Mouse (Mus musculus) lung, embryonic 14.5 days (tissue): ENCODE results near the gene Fam178b. TPM values are rescaled to one million over a fixed set of nuclear protein-coding genes. Genes with fewer than 3 reads are reported as not detected.
A peak's percentile ranks its signal among the peaks of the same experiment; 100 is the strongest.

ENCODE experiments used
- ATAC-seq: fragments of 200-750 bp; cut with Nextera tagmentation; 2 replicates; pipeline ENCODE4 v1.8.0; 2017; ENCODE audit warnings: mild to moderate bottlenecking, moderate TSS enrichment, moderate library complexity; ENCODE audit not compliant: insufficient read depth
- DNase-seq: peaks from one replicate; pipeline ENCODE4 v3.0.0-alpha.2; 2015
- H3K27ac ChIP-seq: fragments of 300-500 bp; sonication (generic); 2 replicates; pipeline ENCODE4 v1.5.1; 2014; ENCODE audit warnings: low read depth, mild to moderate bottlenecking, moderate library complexity
- H3K27me3 ChIP-seq: fragments of 300-500 bp; sonication (generic); 2 replicates; pipeline ENCODE4 v1.6.1; 2014; ENCODE audit warnings: low read length, control low read depth; ENCODE audit not compliant: insufficient read depth
- H3K36me3 ChIP-seq: fragments of 300-500 bp; sonication (generic); 2 replicates; pipeline ENCODE4 v1.6.1; 2014; ENCODE audit warnings: control low read depth; ENCODE audit not compliant: insufficient read depth
- H3K4me1 ChIP-seq: fragments of 300-500 bp; sonication (generic); 2 replicates; pipeline ENCODE4 v1.6.1; 2014; ENCODE audit warnings: antibody characterized with exemption, control low read depth; ENCODE audit not compliant: insufficient read depth
- H3K4me2 ChIP-seq: fragments of 300-500 bp; sonication (generic); 2 replicates; pipeline ENCODE4 v1.6.1; 2014; ENCODE audit warnings: mild to moderate bottlenecking
- H3K4me3 ChIP-seq: fragments of 300-500 bp; sonication (generic); 2 replicates; pipeline ENCODE4 v1.5.1; 2014; ENCODE audit warnings: low read depth, low read length
- H3K9ac ChIP-seq: fragments of 300-500 bp; sonication (generic); 2 replicates; pipeline ENCODE4 v1.6.1; 2014
- H3K9me3 ChIP-seq: fragments of 300-500 bp; sonication (generic); 2 replicates; pipeline ENCODE4 v1.6.1; 2016; ENCODE audit warnings: low read depth, low read length, control low read depth
- CTCF ChIP-seq: IDR thresholded peaks from 2 replicates; pipeline ENCODE4 v1.5.1; 2016; ENCODE audit warnings: antibody characterized with exemption, low read depth
- WGBS: fragments of 180-500 bp; shearing (Covaris S2); extraction: QIAGEN DNeasy Blood & Tissue Kit; methylation state at CpG from one replicate; pipeline ENCODE4 v1.1.7; 2014; 5-methylcytosine and 5-hydroxymethylcytosine counted together
- polyA plus RNA-seq: library from polyadenylated mRNA; unstranded; fragments of >200 nt; fragmentation: Nextera tagmentation; extraction: Ambion mirVana; gene quantifications from 2 replicates; pipeline ENCODE4 v1.2.1, GENCODE M21; 2014

The Fam178b gene
- polyA plus RNA-seq, 1 experiment from 2014 or later = 1.9 TPM

DNA sequence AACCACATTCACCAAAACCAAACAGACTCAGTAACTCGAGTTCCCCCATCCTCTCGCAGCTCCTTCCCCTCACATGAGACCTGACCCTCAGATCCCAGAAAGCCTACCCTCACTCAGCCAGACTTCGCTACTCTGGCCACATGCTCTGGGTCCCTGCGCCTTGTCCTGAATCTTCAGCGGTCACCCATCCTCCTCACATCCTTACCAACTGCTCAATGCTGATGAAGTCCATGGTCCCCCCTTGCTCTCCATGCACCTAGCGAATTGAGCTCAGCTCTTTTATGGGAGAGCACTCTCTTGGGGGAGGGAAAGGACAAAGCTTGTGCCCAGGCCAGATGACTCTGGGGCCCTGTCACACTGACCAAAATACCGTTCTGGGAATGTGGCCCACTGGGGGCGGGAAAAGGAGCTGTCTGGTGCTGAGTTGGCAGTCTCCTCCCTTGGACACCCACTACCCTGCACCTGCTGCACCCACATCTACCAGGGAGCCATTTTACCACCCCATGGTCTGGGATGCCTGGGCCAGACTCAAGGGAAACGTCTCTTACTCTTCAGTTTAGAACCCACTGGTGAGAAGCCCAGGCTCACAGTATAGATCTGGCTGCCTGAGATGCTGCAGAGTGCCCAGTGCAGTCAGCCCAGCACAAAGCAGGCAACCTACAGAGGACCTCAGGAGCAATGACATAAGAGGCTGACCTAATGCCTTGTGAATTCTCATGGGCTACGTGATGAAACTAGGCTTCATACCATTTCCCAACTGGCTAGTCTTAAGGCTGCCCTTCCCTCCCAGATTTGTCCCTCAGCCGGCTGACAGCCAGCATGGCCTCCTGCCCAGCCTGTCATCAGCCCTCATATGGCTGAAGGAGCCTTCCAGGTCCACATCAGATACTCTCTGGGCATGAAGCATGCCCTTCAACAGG lies 147.2 kb downstream of the Fam178b start:
- H3K4me3 ChIP-seq = no peak overlapping the region
- H3K27me3 ChIP-seq = no peaks in the 10 kb centered on the region
- TF ChIP-seq CTCF = no peak
- H3K36me3 ChIP-seq = peaks cover 42% of the 10 kb centered on the region; the same call in 1 of the 2 replicates
- no peaks in the 10 kb centered on the region for H3K4me1 ChIP-seq
- no peak overlapping the region for H3K27ac ChIP-seq
- DNase-seq = no peak
- no peak for ATAC-seq
- H3K9me3 ChIP-seq = no peaks in the 10 kb centered on the region
- WGBS = 77% methylated on average over 11 of the region's 11 CpGs
- H3K4me2 ChIP-seq = no peak overlapping the region
- no peak overlapping the region for H3K9ac ChIP-seq

DNA sequence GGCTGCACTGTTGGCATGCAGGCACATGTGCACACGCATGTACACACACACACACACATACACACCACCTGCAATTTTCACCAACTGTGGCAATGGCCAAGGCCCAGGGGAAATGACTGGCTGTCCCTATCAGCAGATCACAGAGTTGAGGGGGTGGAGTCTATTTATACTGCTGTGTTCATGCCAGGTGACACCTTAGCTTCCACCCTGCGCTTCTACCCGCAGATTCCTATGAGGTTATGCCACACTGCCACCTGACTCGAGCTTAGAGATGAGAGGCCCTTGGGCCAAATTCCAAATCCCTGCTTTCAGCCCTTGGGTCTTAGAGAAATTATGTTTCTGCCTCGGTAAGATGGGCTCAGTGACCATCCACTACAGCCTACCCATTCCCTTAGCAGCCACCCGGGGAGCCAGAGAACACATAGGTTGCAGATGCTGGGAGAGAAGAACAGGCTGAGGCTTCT lies 148.4 kb downstream of the Fam178b start:
- no peak for DNase-seq

DNA sequence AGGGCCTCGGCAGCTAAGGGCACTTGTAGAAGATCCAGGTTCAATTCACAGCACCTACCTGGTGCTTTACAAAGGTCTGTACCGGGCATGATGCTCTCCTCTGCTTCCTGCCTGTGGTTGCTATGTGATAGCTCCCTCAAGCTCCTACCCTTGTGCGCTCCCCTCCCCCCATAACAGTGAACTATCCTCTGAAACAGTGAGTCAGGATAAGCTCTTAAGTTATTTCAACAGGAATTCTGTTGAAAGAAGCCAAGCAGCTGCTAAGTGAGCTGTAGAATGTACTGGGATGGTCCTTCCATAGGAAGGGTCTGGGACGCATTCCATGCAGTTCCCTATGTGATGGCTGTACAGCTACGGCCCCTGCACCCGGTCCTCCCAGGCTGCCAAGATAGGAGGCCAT lies 149.4 kb downstream of the Fam178b start:
- 63% methylated on average over 6 of the region's 6 CpGs for WGBS
- no peak for ATAC-seq
- no peak for TF ChIP-seq CTCF

More for the DNA sequence above, 148.4 kb downstream of the Fam178b start:
- Histone ChIP-seq H3K27me3 (no peaks in the 10 kb centered on the region), H3K9me3 (no peaks in the 10 kb centered on the region), H3K27ac (no peak overlapping the region), H3K9ac (no peak overlapping the region), H3K36me3 (peaks cover 32% of the 10 kb centered on the region; the same call in 1 of the 2 replicates), H3K4me3 (no peak overlapping the region), H3K4me1 (no peaks in the 10 kb centered on the region), H3K4me2 (no peak overlapping the region)
- 63% methylated on average over 6 of the region's 6 CpGs for WGBS
- 0 out of 2 replicates have a peak, but pooled peaks have one; percentile 17 for TF ChIP-seq CTCF
- no peak for ATAC-seq

DNA sequence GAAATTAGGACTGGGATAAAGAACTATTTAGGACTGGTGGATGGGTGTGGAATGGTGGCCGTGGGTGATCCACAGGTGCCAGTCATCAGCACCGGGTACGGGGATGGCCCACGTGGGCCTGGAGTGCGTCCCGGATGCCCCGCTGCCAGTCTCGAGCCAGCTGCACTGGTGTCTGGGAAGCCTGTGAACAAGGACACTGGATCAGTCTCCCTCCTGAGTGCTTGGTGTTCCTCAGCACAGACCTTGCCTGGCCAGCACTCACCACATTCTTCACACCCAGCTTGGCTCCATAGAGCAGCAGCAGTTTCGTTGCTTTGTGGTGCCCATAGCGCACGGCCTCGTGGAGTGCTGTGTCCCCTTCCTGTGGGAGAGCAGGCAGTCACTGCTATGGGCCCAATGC lies 151.5 kb downstream of the Fam178b start:
- Histone ChIP-seq H3K9ac (no peak overlapping the region), H3K9me3 (no peaks in the 10 kb centered on the region), H3K4me2 (no peak overlapping the region), H3K4me1 (no peaks in the 10 kb centered on the region), H3K4me3 (no peak overlapping the region), H3K36me3 (peaks cover 19% of the 10 kb centered on the region; the same call in 1 of the 2 replicates), H3K27me3 (no peaks in the 10 kb centered on the region), H3K27ac (no peak overlapping the region)
- DNase-seq = no peak
- TF ChIP-seq CTCF = no peak
- no peak for ATAC-seq
- WGBS = 90% methylated on average over 12 of the region's 12 CpGs

More for the DNA sequence above, 149.4 kb downstream of the Fam178b start:
- DNase-seq = peak; percentile 34
- no peaks in the 10 kb centered on the region for H3K4me1 ChIP-seq
- no peak overlapping the region for H3K4me3 ChIP-seq
- no peak overlapping the region for H3K4me2 ChIP-seq
- no peak overlapping the region for H3K27ac ChIP-seq
- H3K9ac ChIP-seq = no peak overlapping the region
- H3K9me3 ChIP-seq = no peaks in the 10 kb centered on the region
- peaks cover 21% of the 10 kb centered on the region; the same call in 1 of the 2 replicates for H3K36me3 ChIP-seq
- no peaks in the 10 kb centered on the region for H3K27me3 ChIP-seq

DNA sequence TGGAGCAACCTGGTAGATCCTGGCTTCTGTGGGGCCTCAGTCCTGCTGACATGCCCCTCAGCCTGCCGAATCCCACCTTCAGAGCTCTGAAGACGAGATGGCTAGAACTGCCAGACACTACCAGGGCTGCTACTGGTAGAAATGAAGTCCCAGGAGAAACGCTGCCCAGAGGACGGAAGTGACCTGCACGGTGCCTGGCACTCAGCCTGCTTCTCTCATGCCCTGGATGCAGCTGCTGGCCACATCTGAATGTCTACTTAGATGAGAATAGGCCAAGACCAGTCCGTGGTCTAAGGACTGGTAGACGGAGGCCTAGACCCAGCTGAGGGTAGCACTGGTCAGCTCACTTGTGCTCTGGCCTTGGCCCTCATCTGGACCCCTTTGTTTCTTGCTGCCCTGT lies 152.0 kb downstream of the Fam178b start:
- DNase-seq = no peak
- no peak overlapping the region for H3K4me3 ChIP-seq
- no peaks in the 10 kb centered on the region for H3K4me1 ChIP-seq
- no peak for TF ChIP-seq CTCF
- ATAC-seq = no peak
- no peak overlapping the region for H3K27ac ChIP-seq
- 82% methylated on average over 7 of the region's 7 CpGs for WGBS
- peaks cover 20% of the 10 kb centered on the region; the same call in 1 of the 2 replicates for H3K36me3 ChIP-seq
- H3K9ac ChIP-seq = no peak overlapping the region
- H3K4me2 ChIP-seq = no peak overlapping the region
- H3K9me3 ChIP-seq = no peaks in the 10 kb centered on the region
- H3K27me3 ChIP-seq = no peaks in the 10 kb centered on the region

DNA sequence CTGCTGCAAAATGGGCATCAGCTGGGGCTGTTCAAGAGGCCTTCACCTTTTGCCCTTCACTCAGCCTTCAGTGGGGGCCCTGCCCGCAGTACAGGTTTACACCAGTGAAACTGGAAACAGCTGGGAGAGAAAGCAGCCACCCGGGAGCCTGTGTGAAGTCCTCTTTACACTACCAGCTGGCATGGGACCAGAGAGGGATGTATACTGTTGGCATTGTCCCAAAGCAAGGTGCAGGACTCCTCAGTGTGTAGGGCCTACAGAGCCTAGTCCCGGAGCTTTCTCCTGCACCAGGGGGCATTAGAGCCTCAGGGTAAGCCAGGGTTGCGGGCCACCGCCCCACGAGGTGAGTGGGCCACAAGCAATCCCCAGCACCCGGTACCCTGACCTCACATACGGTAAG lies 152.5 kb downstream of the Fam178b start:
- ATAC-seq (no peak), DNase-seq (no peak)
- TF ChIP-seq CTCF = no peak
- H3K4me2 ChIP-seq = no peak overlapping the region
- 75% methylated on average over 8 of the region's 8 CpGs for WGBS
- H3K36me3 ChIP-seq = peaks cover 25% of the 10 kb centered on the region
- H3K27ac ChIP-seq = no peak overlapping the region
- no peaks in the 10 kb centered on the region for H3K9me3 ChIP-seq
- no peak overlapping the region for H3K4me3 ChIP-seq
- H3K4me1 ChIP-seq = no peaks in the 10 kb centered on the region
- no peaks in the 10 kb centered on the region for H3K27me3 ChIP-seq
- no peak overlapping the region for H3K9ac ChIP-seq

DNA sequence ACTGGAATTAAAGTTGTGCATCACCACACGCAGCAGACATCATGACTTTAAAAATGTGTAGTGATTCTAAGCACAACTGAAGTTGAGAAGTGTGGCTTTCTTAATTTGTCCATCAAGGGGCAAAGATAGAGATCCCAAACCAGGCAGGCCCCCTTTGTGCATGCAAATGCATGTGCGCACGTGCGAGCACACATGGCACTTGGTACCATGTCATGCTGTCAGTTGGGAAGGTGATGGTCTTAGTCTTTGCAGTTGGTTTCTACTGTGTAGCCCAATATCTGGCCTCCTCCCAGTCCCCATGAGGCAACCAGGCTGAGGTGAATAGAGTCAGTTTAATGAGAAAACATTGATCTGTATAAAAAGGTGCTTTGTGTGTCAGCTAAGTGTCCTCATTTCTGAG lies 153.1 kb downstream of the Fam178b start:
- WGBS = 92% methylated on average over 4 of the region's 4 CpGs
- H3K27ac ChIP-seq = no peak overlapping the region
- H3K27me3 ChIP-seq = no peaks in the 10 kb centered on the region
- ATAC-seq = no peak
- no peaks in the 10 kb centered on the region for H3K9me3 ChIP-seq
- DNase-seq = no peak
- no peak overlapping the region for H3K4me2 ChIP-seq
- H3K9ac ChIP-seq = no peak overlapping the region
- H3K4me1 ChIP-seq = no peaks in the 10 kb centered on the region
- H3K4me3 ChIP-seq = no peak overlapping the region
- H3K36me3 ChIP-seq = peaks cover 31% of the 10 kb centered on the region
- no peak for TF ChIP-seq CTCF
